Mouse (Mus musculus): ENCODE results near the gene Prl. TPM values are rescaled to one million over a fixed set of nuclear protein-coding genes. Genes with fewer than 3 reads are reported as not detected.

Prl gene
- polyA plus RNA-seq (2014; fragmentation: Nextera tagmentation; extraction: Ambion mirVana) = not detected in 2 replicates

DNA sequence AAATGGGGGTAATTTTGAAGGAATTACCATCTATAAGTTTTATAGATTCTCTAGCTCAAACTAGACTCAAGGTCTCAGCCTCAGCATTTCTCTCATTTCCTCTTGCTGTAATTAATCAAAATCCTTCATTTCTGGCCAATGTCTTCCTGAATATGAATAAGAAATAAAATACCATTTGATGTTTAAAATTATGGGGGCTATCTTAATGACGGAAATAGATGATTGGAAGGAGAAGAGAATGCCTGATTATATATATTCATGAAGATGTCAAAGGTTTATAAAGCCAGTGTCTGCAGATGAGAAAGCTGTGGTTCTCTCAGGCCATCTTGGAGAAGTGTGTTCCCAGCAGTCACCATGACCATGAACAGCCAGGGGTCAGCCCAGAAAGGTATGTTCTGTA, at the start of gene Prl:
TSS of gene Prl (plus strand) at position 301 of the 400 bp plus-strand sequence.
- no peak within 1 kb of the TSS for H3K27ac ChIP-seq (ENCODE audit: low read depth)
- no peak within 1 kb of the TSS for H3K4me3 ChIP-seq (ENCODE audit: low read depth, low read length)
- H3K9me3 ChIP-seq (ENCODE audit: control insufficient read depth, low read length) = no peaks in the 10 kb centered on the region
- 91% methylated on average over 1 of the region's 1 CpGs for WGBS
- H3K27me3 ChIP-seq (replicated peaks; ENCODE audit: control insufficient read depth, insufficient read depth, low read length) = no peaks in the 10 kb centered on the region
- no peaks in the 10 kb centered on the region for H3K36me3 ChIP-seq (ENCODE audit: control insufficient read depth, insufficient read depth, low read length)
- H3K4me2 ChIP-seq (ENCODE audit: low read length) = no peak within 1 kb of the TSS
- DNase-seq (ENCODE audit: low spot score) (no peak), ATAC-seq (replicated peaks; ENCODE audit: low FRiP score, low TSS enrichment, low read depth) (no peak)
- H3K9ac ChIP-seq (ENCODE audit: low read length) = no peak within 1 kb of the TSS
- no peaks in the 10 kb centered on the region for H3K4me1 ChIP-seq (replicated peaks; ENCODE audit: control insufficient read depth, insufficient read depth, low read length)

DNA sequence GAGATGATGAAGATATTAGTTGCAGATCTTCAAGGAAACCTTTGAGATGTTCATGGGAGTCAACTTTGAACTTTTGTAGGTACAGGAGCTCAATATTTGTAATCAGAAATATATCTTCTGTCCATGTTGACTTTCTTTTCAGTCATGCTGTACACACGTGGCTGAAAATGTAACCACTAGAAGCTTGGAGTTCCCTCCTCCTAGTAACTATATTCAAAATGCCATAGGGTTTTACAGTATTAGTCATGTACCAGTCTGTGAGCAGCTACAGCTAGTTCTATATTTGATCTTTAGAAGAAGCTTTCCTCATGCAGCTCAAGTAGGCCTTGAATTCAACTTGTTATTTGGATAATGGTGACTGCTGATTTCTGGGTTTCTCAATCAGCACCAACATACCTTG, 30.8 kb upstream of the Prl start:
- Histone ChIP-seq H3K4me1 (replicated peaks; ENCODE audit: control insufficient read depth, insufficient read depth, low read length) (peaks cover 7% of the 10 kb centered on the region; the same call in 1 of the 2 replicates), H3K27ac (ENCODE audit: low read depth) (no peak overlapping the region), H3K36me3 (ENCODE audit: control insufficient read depth, insufficient read depth, low read length) (no peaks in the 10 kb centered on the region), H3K4me2 (ENCODE audit: low read length) (no peak overlapping the region), H3K27me3 (replicated peaks; ENCODE audit: control insufficient read depth, insufficient read depth, low read length) (no peaks in the 10 kb centered on the region), H3K9me3 (ENCODE audit: control insufficient read depth, low read length) (no peaks in the 10 kb centered on the region), H3K4me3 (ENCODE audit: low read depth, low read length) (no peak overlapping the region), H3K9ac (ENCODE audit: low read length) (no peak overlapping the region)
- WGBS = 79% methylated on average over 1 of the region's 1 CpGs
- DNase-seq (ENCODE audit: low spot score) = no peak
- ATAC-seq (replicated peaks; ENCODE audit: low FRiP score, low TSS enrichment, low read depth) = no peak

- H3K27ac ChIP-seq (ENCODE audit: low read depth) = no peak overlapping the region
- H3K4me2 ChIP-seq (ENCODE audit: low read length) = no peak overlapping the region
- no peaks in the 10 kb centered on the region for H3K9me3 ChIP-seq (ENCODE audit: control insufficient read depth, low read length)
- 76% methylated on average over 1 of the region's 1 CpGs for WGBS
- H3K9ac ChIP-seq (ENCODE audit: low read length) = no peak overlapping the region
- H3K4me3 ChIP-seq (ENCODE audit: low read depth, low read length) = no peak overlapping the region
- no peak for DNase-seq (ENCODE audit: low spot score)
- no peak for ATAC-seq (replicated peaks; ENCODE audit: low FRiP score, low TSS enrichment, low read depth)
- H3K4me1 ChIP-seq (replicated peaks; ENCODE audit: control insufficient read depth, insufficient read depth, low read length) = peaks cover 11% of the 10 kb centered on the region
- no peaks in the 10 kb centered on the region for H3K27me3 ChIP-seq (replicated peaks; ENCODE audit: control insufficient read depth, insufficient read depth, low read length)
- no peaks in the 10 kb centered on the region for H3K36me3 ChIP-seq (ENCODE audit: control insufficient read depth, insufficient read depth, low read length)
Measured at GRCm38 (mm10) chr13:27027376-27027775, 30.0 kb upstream of the Prl start.

- H3K27ac ChIP-seq (ENCODE audit: low read depth) = no peak overlapping the region
- H3K4me1 ChIP-seq (replicated peaks; ENCODE audit: control insufficient read depth, insufficient read depth, low read length) = peaks cover 11% of the 10 kb centered on the region
- ATAC-seq (replicated peaks; ENCODE audit: low FRiP score, low TSS enrichment, low read depth) (no peak), DNase-seq (ENCODE audit: low spot score) (no peak)
- H3K27me3 ChIP-seq (replicated peaks; ENCODE audit: control insufficient read depth, insufficient read depth, low read length) = no peaks in the 10 kb centered on the region
- WGBS = 80% methylated on average over 2 of the region's 2 CpGs
- H3K36me3 ChIP-seq (ENCODE audit: control insufficient read depth, insufficient read depth, low read length) = no peaks in the 10 kb centered on the region
- no peak overlapping the region for H3K4me2 ChIP-seq (ENCODE audit: low read length)
- no peak overlapping the region for H3K4me3 ChIP-seq (ENCODE audit: low read depth, low read length)
- no peak overlapping the region for H3K9ac ChIP-seq (ENCODE audit: low read length)
- H3K9me3 ChIP-seq (ENCODE audit: control insufficient read depth, low read length) = no peaks in the 10 kb centered on the region
Measured at GRCm38 (mm10) chr13:27028501-27029240, 28.7 kb upstream of the Prl start.

- Histone ChIP-seq H3K4me1 (replicated peaks; ENCODE audit: control insufficient read depth, insufficient read depth, low read length) (peaks cover 11% of the 10 kb centered on the region), H3K4me3 (ENCODE audit: low read depth, low read length) (no peak overlapping the region), H3K9ac (ENCODE audit: low read length) (no peak overlapping the region), H3K4me2 (ENCODE audit: low read length) (no peak overlapping the region), H3K27ac (ENCODE audit: low read depth) (peak overlapping the region; percentile 60), H3K9me3 (ENCODE audit: control insufficient read depth, low read length) (no peaks in the 10 kb centered on the region), H3K36me3 (ENCODE audit: control insufficient read depth, insufficient read depth, low read length) (no peaks in the 10 kb centered on the region), H3K27me3 (replicated peaks; ENCODE audit: control insufficient read depth, insufficient read depth, low read length) (no peaks in the 10 kb centered on the region)
- 20% methylated on average over 4 of the region's 4 CpGs for WGBS
- ATAC-seq (replicated peaks; ENCODE audit: low FRiP score, low TSS enrichment, low read depth) = 0 out of 2 replicates have a peak, but pooled peaks have one; percentile 27
- no peak for DNase-seq (ENCODE audit: low spot score)
Measured at GRCm38 (mm10) chr13:27031101-27031852, 26.1 kb upstream of the Prl start.

- Histone ChIP-seq H3K4me2 (ENCODE audit: low read length) (no peak overlapping the region), H3K27ac (ENCODE audit: low read depth) (peak overlapping the region; percentile 60; the same call in 1 of the 2 replicates), H3K4me1 (replicated peaks; ENCODE audit: control insufficient read depth, insufficient read depth, low read length) (peaks cover 11% of the 10 kb centered on the region), H3K4me3 (ENCODE audit: low read depth, low read length) (no peak overlapping the region), H3K9ac (ENCODE audit: low read length) (no peak overlapping the region), H3K9me3 (ENCODE audit: control insufficient read depth, low read length) (no peaks in the 10 kb centered on the region), H3K27me3 (replicated peaks; ENCODE audit: control insufficient read depth, insufficient read depth, low read length) (no peaks in the 10 kb centered on the region), H3K36me3 (ENCODE audit: control insufficient read depth, insufficient read depth, low read length) (no peaks in the 10 kb centered on the region)
- 51% methylated on average over 1 of the region's 1 CpGs for WGBS
- no peak for DNase-seq (ENCODE audit: low spot score)
- no peak for ATAC-seq (replicated peaks; ENCODE audit: low FRiP score, low TSS enrichment, low read depth)
Measured at GRCm38 (mm10) chr13:27031853-27032240, 25.5 kb upstream of the Prl start.

- H3K4me3 ChIP-seq (ENCODE audit: low read depth, low read length) = no peak overlapping the region
- H3K27ac ChIP-seq (ENCODE audit: low read depth) = no peak overlapping the region
- H3K9me3 ChIP-seq (ENCODE audit: control insufficient read depth, low read length) = no peaks in the 10 kb centered on the region
- H3K9ac ChIP-seq (ENCODE audit: low read length) = no peak overlapping the region
- no peaks in the 10 kb centered on the region for H3K27me3 ChIP-seq (replicated peaks; ENCODE audit: control insufficient read depth, insufficient read depth, low read length)
- H3K4me1 ChIP-seq (replicated peaks; ENCODE audit: control insufficient read depth, insufficient read depth, low read length) = peaks cover 11% of the 10 kb centered on the region
- H3K4me2 ChIP-seq (ENCODE audit: low read length) = no peak overlapping the region
- ATAC-seq (replicated peaks; ENCODE audit: low FRiP score, low TSS enrichment, low read depth) = no peak
- WGBS = 78% methylated on average over 2 of the region's 2 CpGs
- no peak for DNase-seq (ENCODE audit: low spot score)
- no peaks in the 10 kb centered on the region for H3K36me3 ChIP-seq (ENCODE audit: control insufficient read depth, insufficient read depth, low read length)
Measured at GRCm38 (mm10) chr13:27032998-27033397, 24.4 kb upstream of the Prl start.

DNA sequence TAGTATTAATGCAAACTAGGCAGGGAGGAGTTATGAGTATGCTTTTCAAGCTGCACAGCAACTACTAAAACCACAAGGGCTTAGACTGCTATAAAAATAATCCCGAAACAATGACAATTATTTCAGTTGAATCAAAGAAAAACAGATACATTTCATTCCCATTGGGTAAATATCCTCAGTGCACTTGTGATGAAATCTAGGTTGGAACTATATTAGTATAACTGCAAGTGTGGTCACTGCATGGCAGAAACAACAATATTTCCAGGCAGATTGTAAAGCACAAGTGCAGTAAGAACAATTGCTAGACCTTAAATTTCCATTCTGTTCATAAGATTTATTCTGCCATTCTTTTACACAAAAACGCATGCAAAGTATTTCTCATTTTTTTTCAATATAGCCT, 15.2 kb upstream of the Prl start:
- ATAC-seq (replicated peaks; ENCODE audit: low FRiP score, low TSS enrichment, low read depth) (no peak), DNase-seq (ENCODE audit: low spot score) (no peak)
- Histone ChIP-seq H3K4me3 (ENCODE audit: low read depth, low read length) (no peak overlapping the region), H3K36me3 (ENCODE audit: control insufficient read depth, insufficient read depth, low read length) (no peaks in the 10 kb centered on the region), H3K27ac (ENCODE audit: low read depth) (no peak overlapping the region), H3K9me3 (ENCODE audit: control insufficient read depth, low read length) (no peaks in the 10 kb centered on the region), H3K9ac (ENCODE audit: low read length) (no peak overlapping the region), H3K4me2 (ENCODE audit: low read length) (no peak overlapping the region), H3K4me1 (replicated peaks; ENCODE audit: control insufficient read depth, insufficient read depth, low read length) (no peaks in the 10 kb centered on the region), H3K27me3 (replicated peaks; ENCODE audit: control insufficient read depth, insufficient read depth, low read length) (no peaks in the 10 kb centered on the region)
- 90% methylated on average over 2 of the region's 2 CpGs for WGBS
